9 mouse cellular contexts compared by ENCODE assay signal in genomic region chr16:95605304-95605703, GRCm38 (mm10). TPM values are rescaled to one million over a fixed set of nuclear protein-coding genes. Genes with fewer than 3 reads are reported as not detected.
A peak's percentile ranks its signal among the peaks of the same experiment; 100 is the strongest.
DNase-seq lines count a peak whose midpoint lies in the region; ATAC-seq and TF ChIP-seq lines count a peak whose summit lies in the region.
"Had no signal": no experiment of that assay in that cellular context is flagged by ENCODE, and none has a peak within 500 bp of the region (broad histone marks: within the 10 kb centered on the region; RNA-seq: fewer than 3 reads in every experiment).

No protein-coding gene starts in this region.

- ATAC-seq in forebrain, postnatal 0 days = no peak
- ATAC-seq in forebrain, embryonic 12.5 days (ENCODE audit: low FRiP score) = no peak

- TF ChIP-seq CTCF in forebrain, postnatal 0 days (IDR thresholded peaks at IDR 0.05; ENCODE audit: low read depth) = peak; percentile 62

- 32% methylated on average over 7 of the region's 7 CpGs for WGBS in forebrain, postnatal 0 days
- WGBS in forebrain, embryonic 12.5 days = 33% methylated on average over 7 of the region's 7 CpGs
- 23% methylated on average over 7 of the region's 7 CpGs for WGBS in heart, embryonic 10.5 days

- H3K36me3 ChIP-seq in forebrain, postnatal 0 days (ENCODE audit: insufficient read depth) = no peaks in the 10 kb centered on the region
- no peaks in the 10 kb centered on the region for H3K36me3 ChIP-seq in forebrain, embryonic 12.5 days (replicated peaks)
- H3K36me3 ChIP-seq in heart, embryonic 10.5 days = no peaks in the 10 kb centered on the region

- no peaks in the 10 kb centered on the region for H3K4me1 ChIP-seq in forebrain, postnatal 0 days (ENCODE audit: insufficient read depth)
- peaks cover 21% of the 10 kb centered on the region for H3K4me1 ChIP-seq in forebrain, embryonic 12.5 days
- H3K4me1 ChIP-seq in heart, embryonic 10.5 days = peaks cover 3% of the 10 kb centered on the region; the same call in 1 of the 2 replicates
- H3K4me1 ChIP-seq: megakaryocyte, embryonic 14.5 days had no signal

- H3K27ac ChIP-seq in forebrain, postnatal 0 days (ENCODE audit: low read depth, low read length) = no peak overlapping the region
- H3K27ac ChIP-seq in forebrain, embryonic 12.5 days = no peak overlapping the region
- H3K27ac ChIP-seq in heart, embryonic 10.5 days = no peak overlapping the region

- no peak overlapping the region for H3K4me2 ChIP-seq in forebrain, postnatal 0 days (ENCODE audit: low read depth)
- no peak overlapping the region for H3K4me2 ChIP-seq in forebrain, embryonic 12.5 days

- H3K9me3 ChIP-seq in forebrain, postnatal 0 days (ENCODE audit: low read length) = no peaks in the 10 kb centered on the region
- H3K9me3 ChIP-seq in forebrain, embryonic 12.5 days = no peaks in the 10 kb centered on the region
- H3K9me3 ChIP-seq in heart, embryonic 10.5 days = no peaks in the 10 kb centered on the region
- H3K9me3 ChIP-seq: megakaryocyte, embryonic 14.5 days had no signal

- H3K9ac ChIP-seq in forebrain, postnatal 0 days = no peak overlapping the region
- H3K9ac ChIP-seq in forebrain, embryonic 12.5 days = no peak overlapping the region

- H3K27me3 ChIP-seq in forebrain, postnatal 0 days (ENCODE audit: insufficient read depth, low read length) = no peaks in the 10 kb centered on the region
- H3K27me3 ChIP-seq in forebrain, embryonic 12.5 days = 0 out of 2 replicates have a peak, but pooled peaks cover 3% of the 10 kb centered on the region
- H3K27me3 ChIP-seq in heart, embryonic 10.5 days (ENCODE audit: insufficient read depth, poor library complexity, severe bottlenecking) = no peaks in the 10 kb centered on the region

- DNase-seq in forebrain, postnatal 0 days = peak; percentile 45
- peak; percentile 54 for DNase-seq in T-cell, adult 2 months (ENCODE audit: low spot score)
- peak; percentile 79 to 90 for DNase-seq in cerebellum, postnatal 25 days
- DNase-seq in heart, embryonic 10.5 days (ENCODE audit: low spot score) = peak; percentile 84
- DNase-seq in left cerebral cortex, adult 8-10 months (ENCODE audit: low spot score in 2 of 2) = peak; percentile 15 to 42
- peak; percentile 74 for DNase-seq in naive thymus-derived CD4-positive, alpha-beta T cell, adult 2 months (ENCODE audit: low read depth)
- peak; percentile 90 for DNase-seq in testis, postnatal 10 days (ENCODE audit: low spot score)

- no peak overlapping the region for H3K4me3 ChIP-seq in forebrain, postnatal 0 days (ENCODE audit: low read depth, low read length)
- no peak overlapping the region for H3K4me3 ChIP-seq in forebrain, embryonic 12.5 days (replicated peaks)
- no peak overlapping the region for H3K4me3 ChIP-seq in heart, embryonic 10.5 days
- H3K4me3 ChIP-seq: megakaryocyte, embryonic 14.5 days had no signal

RNA-seq across cellular contexts. Expression of gene Erg, which starts 18.9 kb away (rescaled TPM):
- total RNA-seq in forebrain, postnatal 0 days (2014; rRNA removed) = 3.9 and 6.4 TPM in 2 replicates
- 0.99 and 1.8 TPM in 2 replicates for polyA plus RNA-seq in forebrain, postnatal 0 days (2015; fragmentation: Nextera tagmentation; extraction: Ambion mirVana)
- polyA plus RNA-seq in forebrain, embryonic 12.5 days (2016; fragmentation: Nextera tagmentation; extraction: Ambion mirVana) = 2.5 and 3.4 TPM in 2 replicates
- 4.7 and 5.9 TPM in 2 replicates for polyA plus RNA-seq in heart, embryonic 10.5 days (2016; fragmentation: Nextera tagmentation; extraction: Ambion mirVana)
- 1 to 10 TPM; 5.0 to 6.3 (median 5.7) TPM for total RNA-seq in left cerebral cortex, adult 8-10 months (2022)

Comparison
In these comparisons a context has a peak if more than half of its experiments do, and no peak if none do; other contexts are left out.
1. DNase-seq: peak in every context shown above with its lines; median percentile 90 in testis, postnatal 10 days; 84 in cerebellum, postnatal 25 days; 84 in heart, embryonic 10.5 days; 74 in naive thymus-derived CD4-positive, alpha-beta T cell, adult 2 months; 54 in T-cell, adult 2 months; 45 in forebrain, postnatal 0 days; 28 in left cerebral cortex, adult 8-10 months.